Mouse (Mus musculus) granulocyte monocyte progenitor cell, adult 5-6 weeks (primary cell): ENCODE results near the gene Slfn4. TPM values are rescaled to one million over a fixed set of nuclear protein-coding genes. Genes with fewer than 3 reads are reported as not detected.
"Not testable (repeated sequence)": the region's sequence is repeated elsewhere in the genome, so short reads cannot be mapped to it uniquely, and the experiment has no call there.

Source experiments
- ATAC-seq: replicated peaks from 2 replicates; pipeline ENCODE4 v1.8.0; 2016; ENCODE audit warnings: mild to moderate bottlenecking, moderate TSS enrichment, inconsistent platforms; ENCODE audit not compliant: poor library complexity, severe bottlenecking
- total RNA-seq, 2 experiments: library from RNA; stranded (forward) in 1 of 2; stranded (reverse) in 1 of 2; fragments of 200-712, 200-1000 nt in 1 of 2; fragments of >200 nt in 1 of 2; fragmentation: Nextera tagmentation in 1 of 2; gene quantifications; 2 replicates each; pipeline ENCODE4 v1.2.3; 2014 to 2017

The Slfn4 gene
- total RNA-seq (2014; fragmentation: Nextera tagmentation) (1.5 and 2.8 TPM in 2 replicates), total RNA-seq (2017) (6.4 and 7.2 TPM in 2 replicates)

GRCm38 (mm10) chr11:83174948-83175539 is at the start of gene Slfn4:
TSS of gene Slfn4 (plus strand) at chr11:83175186.
- ATAC-seq = peak; percentile 37

GRCm38 (mm10) chr11:83125633-83126032 is 49.4 kb upstream of the Slfn4 start:
- ATAC-seq = peak; percentile 52; the same call in 1 of the 2 replicates

DNA sequence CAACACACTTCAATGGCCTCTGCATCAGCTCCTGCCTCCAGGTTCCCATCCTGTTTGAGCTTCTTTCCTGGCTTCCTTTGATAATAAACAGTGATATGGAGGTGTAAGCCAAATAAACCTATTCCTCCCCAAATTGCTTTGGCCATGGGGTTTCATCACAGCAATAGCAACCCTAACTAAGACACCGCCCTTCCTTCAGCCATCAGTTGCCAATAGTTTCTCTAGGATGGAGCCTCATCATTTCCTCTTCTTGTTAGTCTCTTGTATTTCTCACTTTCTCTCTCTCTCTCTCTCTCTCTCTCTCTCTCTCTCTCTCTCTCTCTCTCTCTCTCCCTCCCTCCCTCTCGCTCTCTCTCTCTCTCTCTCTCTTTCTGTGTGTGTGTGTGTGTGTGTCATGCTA is 37.7 kb upstream of the Slfn4 start:
- ATAC-seq = not testable (repeated sequence)

GRCm38 (mm10) chr11:83148939-83149338 is 26.0 kb upstream of the Slfn4 start:
- peak; percentile 55; the same call in 1 of the 2 replicates for ATAC-seq

GRCm38 (mm10) chr11:83191134-83191893 is 16.3 kb downstream of the Slfn4 start, which contains the start of gene Slfn3:
TSS of gene Slfn3 (plus strand) at chr11:83191330.
- ATAC-seq = peak; percentile 85

- ATAC-seq = peak; percentile 78
These were observed 17.0 kb downstream of the Slfn4 start for GRCm38 (mm10) chr11:83192001-83192400.

- no peak for ATAC-seq
These were observed 30.0 kb downstream of the Slfn4 start for GRCm38 (mm10) chr11:83205002-83205401.

- ATAC-seq = no peak
These were observed 41.1 kb downstream of the Slfn4 start for GRCm38 (mm10) chr11:83216119-83216518.

DNA sequence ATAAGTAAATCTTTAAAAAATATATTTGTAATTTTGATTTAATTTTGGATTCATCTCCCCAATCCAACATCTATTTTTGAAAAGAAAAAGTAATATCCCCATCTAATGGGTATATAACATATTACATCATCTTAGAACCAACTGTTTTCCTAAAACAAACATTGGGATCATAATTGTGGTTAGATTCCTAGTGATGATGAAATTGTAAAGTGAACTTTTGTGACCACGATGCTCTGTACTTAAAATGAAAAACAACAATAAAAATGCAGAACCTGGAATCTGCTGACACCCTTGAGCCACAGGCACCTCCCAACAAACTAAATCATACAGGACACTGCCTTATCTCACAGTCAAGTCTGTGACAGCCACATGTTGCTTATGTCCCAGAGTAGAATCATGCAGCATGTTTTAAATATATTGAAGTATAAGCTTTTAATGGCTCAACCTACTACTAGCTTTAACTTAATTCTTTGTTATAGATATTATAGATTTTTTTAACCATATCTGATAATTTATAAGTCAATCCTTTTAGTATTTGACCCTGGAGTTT is 46.4 kb downstream of the Slfn4 start:
- ATAC-seq = no peak

- ATAC-seq = peak; percentile 68
These were observed 48.4 kb downstream of the Slfn4 start for GRCm38 (mm10) chr11:83223367-83223766.

GRCm38 (mm10) chr11:83223793-83224192 is 48.8 kb downstream of the Slfn4 start:
- peak; percentile 49 for ATAC-seq

- peak; percentile 91 for ATAC-seq
These were observed 49.2 kb downstream of the Slfn4 start for GRCm38 (mm10) chr11:83224217-83224616.

GRCm38 (mm10) chr11:83224750-83225149 is 49.8 kb downstream of the Slfn4 start:
- peak; percentile 52 for ATAC-seq

DNA sequence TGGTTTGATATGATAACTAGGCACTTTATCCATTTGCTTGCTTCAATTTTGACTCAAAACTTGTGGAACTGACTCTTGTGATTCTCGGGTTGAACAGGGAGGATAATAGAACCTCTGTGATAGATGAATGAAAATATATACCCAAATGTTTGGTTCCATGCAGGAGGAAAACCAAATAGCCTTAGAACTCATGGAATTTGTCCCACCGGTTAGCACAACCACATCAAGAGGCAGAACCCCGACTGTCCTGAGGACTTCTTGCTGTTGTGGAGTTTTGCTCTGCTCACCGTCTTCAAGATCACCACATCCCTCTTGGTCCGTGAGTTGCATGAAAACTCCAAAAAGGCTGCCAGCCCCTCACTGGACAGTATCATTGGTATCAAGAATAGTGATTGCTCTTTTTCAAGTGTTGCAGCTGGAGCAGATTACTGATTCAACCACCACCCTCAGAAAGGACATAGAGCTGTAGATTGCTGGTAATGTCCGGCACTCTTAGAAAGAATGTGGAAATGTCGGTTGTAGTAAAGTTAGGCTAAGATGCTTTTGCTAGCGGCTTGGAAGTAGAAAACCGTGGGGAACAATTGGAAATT is 50.5 kb downstream of the Slfn4 start:
- no peak for ATAC-seq

GRCm38 (mm10) chr11:83227926-83228723 is 53.1 kb downstream of the Slfn4 start:
- ATAC-seq = no peak

GRCm38 (mm10) chr11:83230966-83231365 is 56.0 kb downstream of the Slfn4 start:
- no peak; the same call in 1 of the 2 replicates for ATAC-seq

GRCm38 (mm10) chr11:83233621-83234020 is 58.6 kb downstream of the Slfn4 start:
- ATAC-seq = not testable (repeated sequence)

- not testable (repeated sequence) for ATAC-seq
These were observed 62.4 kb downstream of the Slfn4 start for GRCm38 (mm10) chr11:83237390-83237789.

DNA sequence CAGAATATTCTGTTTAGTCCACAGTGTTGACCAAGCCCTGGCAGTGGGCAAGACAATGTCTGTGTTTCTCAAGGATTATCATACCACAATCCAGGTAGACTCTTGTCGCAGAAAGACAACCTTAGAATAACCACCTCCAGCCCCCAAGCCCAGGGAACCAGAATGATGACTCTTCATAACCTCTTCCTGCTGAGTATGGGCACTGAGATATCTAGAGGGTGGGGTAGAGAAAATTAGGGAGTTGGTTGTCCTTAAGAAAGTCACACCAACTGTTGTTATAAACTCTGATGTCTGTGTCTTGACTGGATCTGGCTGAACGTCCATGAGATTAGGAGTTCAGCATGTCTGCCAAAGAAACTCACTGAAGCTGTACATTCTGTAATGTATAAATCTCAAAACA is 63.4 kb downstream of the Slfn4 start:
- ATAC-seq = no peak

- ATAC-seq = no peak
These were observed 64.8 kb downstream of the Slfn4 start for GRCm38 (mm10) chr11:83239811-83240210.
